Mouse (Mus musculus) frontal cortex, postnatal 25 days (tissue): Measurements from ENCODE around the gene Rpl6.

ENCODE experiments used
- DNase-seq, 2 experiments: peaks; one replicate each; pipeline ENCODE4 v3.0.0; 2022; ENCODE audit warnings: low spot score in 2 of 2

Rpl6 gene

DNA sequence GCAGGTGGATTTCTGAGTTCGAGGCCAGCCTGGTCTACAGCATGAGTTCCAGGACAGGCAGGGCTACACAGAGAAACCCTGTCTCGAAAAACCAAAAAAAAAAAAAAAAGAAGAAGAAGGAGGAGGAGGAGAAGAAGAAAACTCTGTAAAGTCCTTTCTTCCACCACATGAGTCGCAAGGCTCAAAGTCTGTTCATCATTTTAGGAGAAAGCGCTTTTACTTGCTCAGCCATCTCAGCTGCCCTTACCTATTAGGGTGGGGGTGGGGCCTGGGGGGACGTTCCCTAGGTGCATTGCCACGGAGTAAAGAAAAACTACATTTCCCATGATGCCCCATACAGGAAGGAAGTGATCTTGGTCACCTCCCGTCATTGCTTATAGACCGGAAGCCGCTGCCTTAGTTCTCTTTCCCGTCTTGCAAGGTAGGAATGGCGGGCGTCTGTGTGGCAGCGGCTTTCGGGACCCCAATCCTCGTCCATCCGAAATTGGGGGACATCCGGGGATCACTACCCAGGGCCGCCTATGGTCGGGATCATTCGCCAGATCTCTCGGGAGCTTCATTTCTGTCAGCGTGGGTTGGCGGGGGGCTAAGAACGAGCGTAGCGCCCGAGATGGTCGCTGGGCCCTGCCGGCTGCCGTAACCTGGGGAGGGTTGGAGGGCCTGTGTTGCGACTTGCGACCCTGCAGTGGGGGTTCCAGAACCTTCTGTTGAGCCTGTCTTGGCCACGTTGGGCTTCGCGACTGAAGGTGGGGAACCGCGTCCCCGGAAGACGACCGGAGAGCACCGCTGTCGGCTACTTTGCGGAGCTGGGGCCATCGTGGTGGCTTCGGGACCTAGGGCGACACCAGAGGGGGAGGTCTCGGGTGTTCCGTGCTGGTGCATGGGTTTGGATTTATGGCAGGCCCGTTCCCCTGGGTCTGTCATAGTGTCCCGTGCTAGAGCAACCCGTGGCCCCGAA is at the start of gene Rpl6:
Gene Rpl6 (plus strand): TSS at position 350 of the 958 bp plus-strand sequence.
- DNase-seq: peak; percentile 53 to 69

DNA sequence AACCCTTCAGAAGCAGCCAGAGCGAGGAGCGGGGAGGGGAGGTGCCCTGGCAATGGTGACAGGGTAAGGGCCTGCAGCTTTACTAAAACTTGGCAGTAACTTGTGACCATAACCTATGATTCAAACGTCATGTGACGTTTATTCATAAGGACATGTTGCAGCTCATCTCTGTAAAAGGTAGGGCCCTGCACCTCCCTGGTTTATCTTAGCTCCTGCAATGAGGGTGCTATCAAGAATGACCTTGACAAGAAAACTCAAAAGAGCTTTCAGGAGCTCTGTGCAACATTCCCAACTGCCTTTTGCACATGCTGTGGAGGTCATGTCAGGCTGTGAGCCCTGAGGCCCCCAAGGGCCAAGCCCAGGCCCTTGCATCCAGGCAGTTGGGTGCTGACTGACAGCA is 48.2 kb upstream of the Rpl6 start:
- DNase-seq: no peak

DNA sequence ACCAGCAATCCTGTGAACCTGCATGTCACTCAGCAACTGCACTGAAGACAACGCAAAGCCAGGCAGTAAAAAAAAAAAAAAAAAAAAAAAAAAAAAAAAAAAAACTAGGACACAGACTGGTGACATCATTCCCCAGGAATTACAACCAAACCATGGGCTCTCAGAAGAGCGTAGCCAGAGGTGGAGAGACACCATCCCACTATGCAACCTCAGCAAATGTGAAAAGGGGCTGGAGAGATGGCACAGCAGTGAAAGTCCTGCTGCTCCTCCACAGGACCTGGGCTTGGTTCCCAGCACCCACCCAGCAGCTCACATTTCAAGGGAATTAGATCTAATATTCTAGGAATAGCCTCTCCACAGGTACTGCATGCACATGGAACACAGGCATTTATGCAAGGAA is 47.3 kb upstream of the Rpl6 start:
- DNase-seq: no peak

DNA sequence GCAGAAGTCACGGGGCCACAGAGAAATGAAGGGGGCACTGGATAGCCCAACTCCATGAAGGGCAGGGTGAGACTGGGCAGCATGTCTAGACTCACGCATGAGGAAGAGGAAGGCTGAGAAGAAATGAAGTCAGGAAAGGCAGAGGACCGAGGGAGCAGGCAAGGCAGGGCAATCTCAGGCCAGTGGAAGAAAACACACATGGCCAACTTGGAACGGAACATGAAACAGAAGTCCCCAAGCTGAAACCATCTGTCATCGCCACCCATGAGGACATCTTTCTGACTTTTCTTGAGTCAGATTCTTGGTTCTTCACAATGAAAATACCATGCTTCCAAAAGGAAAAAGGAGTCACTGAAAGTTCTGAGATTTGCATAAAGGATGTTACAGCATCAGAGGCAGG is 46.8 kb upstream of the Rpl6 start:
- no peak for DNase-seq

DNA sequence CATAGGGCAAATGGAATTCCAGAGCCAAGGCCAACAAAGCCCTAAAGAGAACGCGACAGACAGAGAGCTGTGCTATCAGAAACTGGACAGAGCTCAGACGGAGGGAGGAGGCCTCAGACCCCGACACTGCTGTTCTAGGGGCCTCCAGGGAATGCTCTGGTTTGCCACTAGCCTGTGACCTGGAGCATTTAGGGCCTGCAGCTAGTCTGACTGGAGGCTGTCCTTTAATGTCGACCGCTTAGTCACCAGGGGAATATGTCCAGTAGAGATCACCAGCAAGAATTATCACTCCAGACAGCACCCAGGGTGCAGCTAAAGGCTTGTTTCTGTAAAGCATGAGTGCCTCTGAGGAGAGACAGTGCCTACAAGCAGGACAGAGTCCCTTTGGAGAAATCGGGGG is 45.3 kb upstream of the Rpl6 start:
- DNase-seq: no peak

DNA sequence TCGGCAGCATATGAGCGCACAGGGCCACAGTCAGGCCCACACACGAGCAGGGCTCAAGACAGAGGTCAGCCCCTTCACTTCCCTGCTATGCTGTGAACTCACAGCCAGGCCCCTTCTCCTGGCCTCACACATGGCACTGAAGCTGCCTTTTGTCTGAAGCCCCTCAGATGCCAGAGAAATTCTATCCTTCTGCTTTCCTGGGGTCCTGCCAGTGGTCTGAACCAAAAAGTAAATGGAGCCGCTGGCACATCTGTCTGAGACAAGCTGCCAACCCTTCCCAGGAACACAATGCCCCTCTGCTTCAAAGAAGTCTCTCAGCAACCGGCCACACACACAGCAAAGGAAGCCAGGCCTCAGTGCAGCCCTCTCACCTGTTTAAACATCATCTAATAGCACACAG is 42.0 kb upstream of the Rpl6 start:
- no peak for DNase-seq

DNA sequence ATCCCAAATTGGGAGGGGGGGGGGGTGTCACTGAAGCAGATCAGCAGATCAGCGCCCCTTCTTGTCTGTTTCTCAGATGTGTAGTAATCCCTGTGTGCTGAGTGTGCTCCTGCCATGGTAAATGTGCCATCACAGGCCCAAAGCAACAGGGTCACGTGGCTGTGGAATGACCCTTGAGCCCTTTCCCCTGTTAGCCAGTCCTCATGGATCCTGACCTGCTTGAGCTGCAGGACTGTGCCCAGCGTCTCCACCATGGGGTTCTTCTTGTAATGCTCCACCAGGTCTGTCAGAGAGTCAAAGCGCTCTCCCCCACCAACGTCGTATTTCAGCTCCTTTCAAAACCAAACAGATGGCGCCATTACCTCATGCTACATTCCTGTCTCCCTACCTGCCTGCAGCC is 41.4 kb upstream of the Rpl6 start:
- DNase-seq: no peak

DNA sequence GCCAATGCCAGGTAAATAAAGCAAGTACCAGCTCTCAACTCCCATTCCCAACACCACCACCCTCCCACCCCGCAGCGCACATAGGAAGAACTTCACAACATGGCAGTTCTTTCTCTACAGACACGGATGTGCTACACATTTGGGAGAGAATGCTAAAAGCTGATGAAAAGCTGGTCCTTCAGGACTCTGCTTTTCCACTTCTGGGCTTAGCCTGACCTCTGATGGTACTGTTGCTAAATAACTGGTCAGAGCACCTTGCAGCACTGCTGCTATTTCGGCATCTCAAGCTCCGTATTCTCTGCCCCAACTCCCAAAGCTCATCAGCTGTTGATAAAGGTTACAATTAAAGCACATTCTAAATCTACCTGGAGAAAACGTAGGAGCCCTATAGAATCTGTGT is 37.4 kb upstream of the Rpl6 start:
- no peak for DNase-seq

DNA sequence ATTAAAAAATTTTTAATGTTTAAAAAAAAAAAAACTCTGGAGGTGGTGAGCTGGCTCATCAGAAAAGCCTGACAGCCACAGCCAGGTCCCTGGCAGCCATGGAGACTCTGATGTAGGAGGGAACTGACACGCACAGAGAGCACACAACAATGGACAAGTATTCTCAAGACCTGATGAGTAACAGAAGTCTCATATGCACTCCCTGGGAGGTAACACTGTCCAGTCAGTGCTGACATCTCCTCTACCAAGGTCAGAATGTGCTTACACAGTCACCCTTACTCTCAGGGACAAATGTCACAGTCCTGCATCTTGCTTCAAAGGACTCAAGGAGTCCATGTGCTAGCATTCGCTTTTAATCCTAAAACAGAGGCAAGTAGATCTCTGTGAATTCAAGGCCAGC is 34.7 kb upstream of the Rpl6 start:
- DNase-seq: no peak

DNA sequence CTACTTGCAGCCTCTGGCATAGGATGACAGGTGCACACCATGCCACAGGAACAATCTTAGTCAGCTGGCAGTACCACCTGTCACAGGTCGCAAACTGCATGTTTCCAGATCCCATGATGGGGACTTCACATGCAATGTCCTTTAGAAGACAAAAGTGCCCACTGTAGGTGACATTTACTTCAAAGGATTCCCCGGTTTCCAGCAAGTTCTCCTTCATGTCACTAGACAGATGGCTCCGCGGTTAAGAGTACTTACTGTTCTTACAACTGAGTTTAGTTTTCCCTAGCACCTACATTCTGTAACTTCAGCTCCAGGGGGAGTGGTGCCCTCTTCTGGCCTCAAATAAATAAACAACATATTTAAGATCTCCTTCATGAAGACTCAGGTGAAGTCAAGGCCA is 31.4 kb upstream of the Rpl6 start:
- DNase-seq: no peak

DNA sequence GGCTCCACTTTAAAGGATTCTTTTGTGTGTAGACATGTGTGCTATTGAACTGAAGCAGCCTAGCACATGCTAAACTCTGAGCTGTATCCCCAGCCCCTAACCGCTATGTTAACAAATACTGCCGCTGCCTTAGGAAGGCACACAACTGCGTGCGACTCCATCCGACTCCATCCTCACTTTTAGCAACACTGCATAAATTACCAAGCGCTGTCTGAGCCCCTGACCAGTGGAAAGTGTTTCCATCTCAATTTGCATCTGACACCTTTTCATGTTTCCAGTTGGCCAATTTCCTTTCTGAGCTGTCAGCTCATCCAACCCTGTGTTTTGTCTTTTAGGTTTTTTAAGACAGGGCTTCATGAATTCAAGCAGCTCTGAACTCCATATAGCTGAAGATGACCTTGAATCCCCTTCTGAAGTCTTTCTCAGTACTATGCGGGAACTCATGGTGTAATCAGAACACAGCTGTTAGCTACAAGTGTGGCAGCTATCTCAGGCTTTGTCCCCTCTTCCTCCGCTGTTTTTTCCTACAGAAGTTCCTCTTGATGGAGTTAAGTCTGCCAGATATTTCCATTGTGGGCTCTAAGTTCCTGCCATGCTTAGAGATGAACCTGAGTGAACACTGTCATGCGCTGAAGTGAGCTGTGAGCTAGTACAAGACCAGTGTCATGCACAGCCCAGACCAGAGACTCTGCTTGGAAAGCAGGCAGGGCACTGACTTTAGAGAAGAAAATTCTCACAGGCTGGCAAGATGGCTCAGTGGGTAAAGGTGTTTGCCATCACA is 25.0 kb upstream of the Rpl6 start:
- no peak for DNase-seq

DNA sequence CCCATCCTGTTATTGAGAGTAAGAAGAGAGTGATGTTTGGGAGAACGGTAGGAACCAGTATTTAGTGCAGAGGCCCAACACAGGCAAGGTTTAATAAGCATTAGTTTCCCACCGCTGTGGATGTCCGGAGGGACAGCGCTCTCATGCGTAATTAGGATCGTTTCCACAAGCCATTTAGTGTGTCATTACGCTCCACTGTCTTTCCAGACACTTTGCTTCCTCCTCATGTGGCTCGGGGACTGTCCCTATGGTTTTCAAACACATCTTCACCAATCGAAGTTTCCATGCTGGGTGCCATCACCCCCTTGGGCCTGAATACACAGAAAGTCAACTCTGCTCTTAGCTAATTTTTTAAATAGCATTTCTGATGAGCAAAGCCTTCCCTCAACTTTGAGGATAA is 21.0 kb upstream of the Rpl6 start:
- DNase-seq: no peak

DNA sequence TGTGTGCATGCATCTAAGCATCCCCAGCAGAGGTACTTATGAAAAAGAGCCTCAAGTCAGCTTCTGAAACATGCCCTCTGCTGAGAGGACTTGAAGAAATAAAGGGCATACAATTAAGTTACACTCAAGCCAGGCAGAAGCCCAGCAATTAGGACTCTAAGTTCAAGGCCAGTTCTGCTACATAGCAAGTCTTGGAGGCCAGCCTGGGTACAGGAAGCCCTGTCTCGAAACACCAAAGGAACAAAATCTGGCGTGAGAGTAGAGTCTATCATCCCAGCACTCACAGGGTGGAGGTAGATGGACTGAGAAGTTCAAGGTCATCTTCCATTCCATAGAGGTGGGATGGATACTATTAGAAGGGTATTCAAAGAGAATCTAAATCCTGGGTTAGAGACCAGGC is 19.9 kb upstream of the Rpl6 start:
- no peak for DNase-seq

DNA sequence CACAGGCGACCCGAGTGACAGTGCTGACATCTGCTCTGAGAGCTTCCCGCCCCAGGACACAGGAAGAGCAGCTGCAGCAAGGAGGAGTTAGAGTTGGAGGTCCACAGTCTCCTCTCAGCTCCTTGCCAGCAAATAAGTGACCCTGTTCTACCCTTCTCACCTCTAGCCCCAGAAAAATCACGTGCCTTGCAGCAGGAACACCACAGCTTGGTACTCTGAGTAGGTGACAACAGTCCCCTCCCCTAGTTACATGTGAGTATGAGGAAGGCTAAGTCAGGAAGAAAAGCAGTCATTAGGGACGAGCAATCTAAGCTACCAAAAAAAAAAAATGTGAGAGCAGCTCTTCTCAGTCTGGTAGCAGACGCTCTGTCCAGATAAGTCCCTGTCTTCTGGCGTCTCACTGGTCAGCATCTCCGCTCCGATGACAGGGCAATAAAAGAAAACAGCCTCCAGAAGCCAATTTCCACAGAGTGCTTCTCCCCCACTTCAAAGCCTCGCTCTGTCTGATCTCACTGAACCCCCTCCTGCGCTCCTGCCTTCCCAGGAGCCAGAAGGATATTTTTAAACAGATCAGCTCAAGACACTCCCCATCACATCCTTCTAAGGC is 19.2 kb upstream of the Rpl6 start:
- no peak for DNase-seq

DNA sequence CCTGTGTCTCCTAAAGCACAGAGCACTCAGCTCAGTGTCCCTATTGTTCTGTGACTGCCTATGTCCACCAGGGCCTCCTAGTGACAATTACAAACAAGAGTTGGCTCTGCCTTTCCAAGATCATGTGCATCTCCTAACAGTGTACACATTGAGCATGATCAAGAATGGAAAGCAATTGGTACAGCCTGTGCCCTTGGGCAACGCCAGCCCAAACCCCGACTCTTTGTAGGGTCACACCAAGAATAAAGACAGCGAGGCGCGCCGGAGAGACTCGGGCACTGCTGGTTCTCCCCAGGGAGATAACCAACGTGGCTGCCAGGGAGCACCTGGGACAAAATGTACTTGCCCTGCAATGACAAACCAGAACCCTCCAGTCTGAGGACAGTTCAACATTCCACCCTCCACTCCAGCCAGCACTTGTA is 16.7 kb upstream of the Rpl6 start:
- no peak for DNase-seq

DNA sequence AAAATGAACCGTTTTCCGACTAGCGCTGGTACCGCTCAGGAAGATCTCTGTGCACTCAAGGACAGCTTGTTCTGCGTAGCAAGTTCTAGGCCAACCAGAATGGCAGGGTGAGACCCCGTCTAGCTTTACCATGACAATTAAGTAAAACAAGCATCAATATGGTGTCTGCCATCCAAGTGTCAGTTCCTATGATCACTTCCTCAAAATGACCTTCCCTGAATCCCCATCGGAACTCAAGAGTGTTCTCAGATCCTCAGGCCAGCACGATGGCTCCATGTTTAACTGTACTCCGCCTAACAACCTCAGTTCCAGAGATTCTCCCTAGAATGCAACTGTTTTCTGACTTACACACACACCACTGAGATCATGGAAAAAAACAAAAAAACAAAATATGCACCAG is 16.0 kb upstream of the Rpl6 start:
- DNase-seq: no peak

DNA sequence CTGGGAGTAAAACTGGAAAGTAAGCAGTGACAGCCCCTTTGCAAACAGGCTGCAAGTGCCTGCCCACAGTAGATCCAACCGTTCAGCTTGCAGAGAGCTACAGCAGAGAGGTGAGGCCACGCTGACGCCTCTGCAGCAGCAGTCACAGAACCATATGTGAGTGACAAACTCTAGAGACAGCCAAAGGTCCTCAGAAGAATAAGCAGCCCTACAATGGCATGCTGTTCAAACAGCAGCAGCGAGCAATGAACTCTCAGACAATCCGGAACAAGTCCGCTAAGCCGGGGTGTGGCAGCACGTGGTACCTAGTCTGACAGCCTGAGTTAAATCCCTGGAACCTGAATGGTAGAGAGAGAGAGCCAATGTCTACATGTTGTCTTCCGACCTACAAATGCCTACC is 15.1 kb upstream of the Rpl6 start:
- no peak for DNase-seq

DNA sequence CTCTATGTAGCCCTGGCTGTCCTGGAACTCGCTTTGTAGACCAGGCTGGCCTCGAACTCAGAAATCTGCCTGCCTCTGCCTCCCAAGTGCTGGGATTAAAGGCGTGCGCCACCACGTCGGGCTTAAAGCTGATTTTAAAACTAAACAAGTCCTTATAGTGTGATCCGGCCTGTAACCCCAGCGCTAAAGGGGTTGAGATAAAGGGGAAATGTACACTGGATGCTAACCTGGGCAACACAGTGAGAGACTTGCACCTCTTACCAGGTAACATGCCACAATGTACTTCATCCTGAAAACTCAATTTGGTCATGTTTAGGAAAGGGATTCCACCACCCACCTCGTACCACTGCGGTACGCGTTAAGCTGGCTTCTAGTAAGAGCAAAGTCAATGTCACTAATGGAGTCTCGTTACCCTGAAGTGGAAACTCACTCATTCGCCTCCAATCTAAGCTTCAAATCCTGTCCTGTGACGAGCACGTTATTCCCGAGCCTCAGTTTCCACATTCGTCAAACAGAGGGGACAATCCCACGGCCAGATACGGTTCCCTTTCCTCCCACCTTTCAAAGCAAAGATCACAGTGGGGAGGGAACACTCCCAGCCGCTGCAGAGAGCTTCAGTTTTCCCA is 14.0 kb upstream of the Rpl6 start:
- no peak for DNase-seq

DNA sequence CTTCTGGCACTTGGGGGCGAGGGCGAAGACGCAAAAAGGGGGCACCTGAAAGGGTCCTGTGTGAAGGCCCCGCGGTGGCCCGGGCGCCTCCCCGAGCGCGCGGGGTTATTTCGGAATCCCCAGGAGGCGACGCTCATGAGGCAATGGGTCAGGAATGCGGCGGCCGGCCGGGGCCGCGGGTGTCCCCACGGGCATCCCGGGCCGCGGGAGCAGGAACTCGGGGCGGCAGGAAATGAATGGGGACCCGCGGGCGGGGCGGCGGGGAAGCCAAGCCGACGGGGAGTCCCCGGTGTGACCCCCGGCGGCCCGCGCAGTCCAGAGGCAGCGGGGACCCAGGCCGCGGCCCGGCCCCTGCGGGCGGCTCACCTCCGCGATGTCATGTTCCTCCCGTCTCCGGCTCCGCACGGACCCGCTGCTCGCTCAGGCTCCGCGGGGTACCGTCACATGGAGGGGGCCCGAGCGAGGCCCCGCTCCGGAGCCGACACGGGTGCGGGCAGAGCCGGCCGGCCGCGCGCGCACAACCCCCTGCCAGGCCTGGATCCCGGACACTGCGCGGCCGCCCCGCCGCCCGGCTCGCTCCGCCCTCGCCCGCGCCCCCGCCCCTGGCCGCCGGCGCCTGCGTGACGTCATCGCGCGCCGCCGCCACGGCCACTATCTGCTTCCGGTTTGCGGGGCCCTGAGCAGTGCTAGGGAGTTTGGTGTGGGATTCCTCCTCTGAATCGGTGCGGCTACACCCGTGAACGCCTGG is 13.3 kb upstream of the Rpl6 start, which contains the start of gene Ptpn11:
Gene Ptpn11 (minus strand): TSS at position 562 of the 748 bp plus-strand sequence.
- peak; percentile 54 to 69 for DNase-seq

DNA sequence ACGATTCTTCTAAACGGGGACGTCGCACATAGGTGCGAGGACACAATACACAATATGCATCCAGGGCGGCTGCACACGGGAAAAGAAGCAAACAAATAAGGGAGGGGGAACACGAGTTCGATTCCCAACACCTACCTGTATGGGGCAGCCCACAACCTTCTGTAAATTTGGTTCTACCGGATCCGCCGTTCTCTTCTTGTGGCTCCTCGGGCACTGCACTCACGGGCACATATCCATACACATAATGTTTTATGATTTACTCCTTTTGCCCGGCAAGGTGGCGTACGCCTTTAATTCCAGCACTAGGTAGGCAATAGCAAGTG is 12.7 kb upstream of the Rpl6 start:
- DNase-seq: no peak

DNA sequence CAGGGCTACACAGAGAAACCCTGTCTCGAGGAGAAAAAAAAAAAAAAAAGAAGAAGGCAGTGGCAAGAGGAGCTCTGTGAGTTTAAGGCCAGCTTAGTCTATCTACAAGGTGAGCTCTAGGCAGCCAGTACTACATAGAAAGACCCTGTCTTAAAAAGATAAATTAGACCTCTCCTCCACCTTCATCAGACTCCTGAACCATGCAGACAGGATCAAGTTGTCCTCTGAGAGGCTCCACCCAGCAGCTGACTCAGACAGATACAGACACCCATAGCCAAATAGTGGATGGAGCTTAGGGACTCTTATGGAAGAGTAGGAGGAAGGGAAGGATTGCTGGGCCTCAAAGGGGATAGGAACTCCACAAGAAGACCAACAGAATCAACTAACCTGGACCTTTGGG is 10.1 kb upstream of the Rpl6 start:
- no peak for DNase-seq
